Mouse (Mus musculus) hindbrain, postnatal 0 days (tissue): ENCODE measurements at regions not wholly inside any gene's neighbourhood (a gene's known extent, or its start where the extent isn't known, plus 50 kb on each side); places are given as distances from the start of the nearest gene placed in this dataset.

ENCODE experiments used
- ATAC-seq: fragments of 200-750 bp; cut with Nextera tagmentation; 2 replicates; pipeline ENCODE4 v1.8.0; 2017; ENCODE audit warnings: mild to moderate bottlenecking, moderate TSS enrichment, moderate library complexity
- DNase-seq: peaks from one replicate; pipeline ENCODE4 v3.0.0-alpha.2; 2015; ENCODE audit warnings: low spot score
- H3K27ac ChIP-seq: fragments of 300-500 bp; sonication (generic); 2 replicates; pipeline ENCODE4 v1.5.1; 2014; ENCODE audit warnings: mild to moderate bottlenecking
- H3K27me3 ChIP-seq: fragments of 300-500 bp; sonication (generic); 2 replicates; pipeline ENCODE4 v1.6.1; 2014; ENCODE audit warnings: low read length, mixed read lengths; ENCODE audit not compliant: insufficient read depth
- H3K36me3 ChIP-seq: fragments of 300-500 bp; sonication (generic); 2 replicates; pipeline ENCODE4 v1.6.1; 2014; ENCODE audit warnings: low read length, mixed read lengths; ENCODE audit not compliant: insufficient read depth
- H3K4me1 ChIP-seq: fragments of 300-500 bp; sonication (generic); 2 replicates; pipeline ENCODE4 v1.6.1; 2014; ENCODE audit warnings: antibody characterized with exemption, low read length, mixed read lengths; ENCODE audit not compliant: insufficient read depth
- H3K4me2 ChIP-seq: fragments of 300-500 bp; sonication (generic); 2 replicates; pipeline ENCODE4 v1.6.1; 2014; ENCODE audit warnings: low read depth, mild to moderate bottlenecking, low read length, moderate library complexity, mixed read lengths
- H3K4me3 ChIP-seq: fragments of 300-500 bp; sonication (generic); 2 replicates; pipeline ENCODE4 v1.5.1; 2014; ENCODE audit warnings: low read length
- H3K9ac ChIP-seq: fragments of 300-500 bp; sonication (generic); replicated peaks from 2 replicates; pipeline ENCODE4 v1.6.1; 2014; ENCODE audit warnings: mild to moderate bottlenecking, low read length, moderate library complexity, mixed read lengths
- H3K9me3 ChIP-seq: fragments of 300-500 bp; sonication (generic); 2 replicates; pipeline ENCODE4 v1.6.1; 2016; ENCODE audit warnings: low read length, mixed read lengths
- CTCF ChIP-seq: IDR thresholded peaks from 2 replicates; pipeline ENCODE4 v1.5.1; 2016; ENCODE audit warnings: antibody characterized with exemption, control low read depth, low read depth
- WGBS: fragments of 180-500 bp; shearing (Covaris S2); extraction: QIAGEN DNeasy Blood & Tissue Kit; methylation state at CpG from one replicate; pipeline ENCODE4 v1.1.7; 2014; 5-methylcytosine and 5-hydroxymethylcytosine counted together

- WGBS: 73% methylated on average over 5 of the region's 5 CpGs
- Histone ChIP-seq H3K4me3 (no peak overlapping the region), H3K36me3 (no peaks in the 10 kb centered on the region), H3K9ac (no peak overlapping the region), H3K4me2 (no peak overlapping the region), H3K4me1 (no peaks in the 10 kb centered on the region), H3K9me3 (no peaks in the 10 kb centered on the region), H3K27me3 (no peaks in the 10 kb centered on the region), H3K27ac (no peak overlapping the region)
- ATAC-seq: no peak
- no peak for DNase-seq
- TF ChIP-seq CTCF: no peak
Observed at GRCm38 (mm10) chr11:85966207-85966606, 80.0 kb downstream of the Tbx4 start.

- TF ChIP-seq CTCF: no peak
- DNase-seq: no peak
- ATAC-seq: no peak
- Histone ChIP-seq H3K9ac (no peak overlapping the region), H3K9me3 (no peaks in the 10 kb centered on the region), H3K4me2 (no peak overlapping the region), H3K4me1 (no peaks in the 10 kb centered on the region), H3K27ac (no peak overlapping the region), H3K4me3 (no peak overlapping the region), H3K27me3 (no peaks in the 10 kb centered on the region), H3K36me3 (no peaks in the 10 kb centered on the region)
- 69% methylated on average over 2 of the region's 2 CpGs for WGBS
Observed at GRCm38 (mm10) chr11:85970287-85970686, 84.1 kb downstream of the Tbx4 start.

DNA sequence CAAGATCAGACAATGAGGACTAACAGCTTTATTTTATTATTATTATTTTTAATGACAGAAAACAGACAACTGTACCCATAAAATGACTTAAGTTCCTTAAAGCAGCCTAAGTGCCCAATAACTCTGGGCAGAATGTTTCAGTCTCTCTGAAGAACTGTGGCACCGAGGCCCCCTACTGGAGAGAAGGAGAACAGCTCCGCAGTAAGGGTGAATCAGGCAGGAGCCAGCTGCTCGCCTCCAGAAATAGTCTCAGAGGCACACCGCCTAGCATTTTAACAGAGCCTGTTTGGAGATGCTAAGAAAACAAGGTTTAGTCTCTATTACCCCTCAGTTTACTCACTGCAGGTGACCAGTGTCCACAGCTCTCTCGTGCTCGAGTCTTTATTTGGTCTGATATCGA is 86.2 kb downstream of the Tbx4 start:
- ATAC-seq: no peak
- DNase-seq: peak; percentile 83
- Histone ChIP-seq H3K27me3 (no peaks in the 10 kb centered on the region), H3K4me2 (no peak overlapping the region), H3K9ac (no peak overlapping the region), H3K4me1 (no peaks in the 10 kb centered on the region), H3K9me3 (no peaks in the 10 kb centered on the region), H3K27ac (no peak overlapping the region), H3K36me3 (no peaks in the 10 kb centered on the region), H3K4me3 (no peak overlapping the region)
- peak; percentile 93 for TF ChIP-seq CTCF
- 26% methylated on average over 7 of the region's 7 CpGs for WGBS

DNA sequence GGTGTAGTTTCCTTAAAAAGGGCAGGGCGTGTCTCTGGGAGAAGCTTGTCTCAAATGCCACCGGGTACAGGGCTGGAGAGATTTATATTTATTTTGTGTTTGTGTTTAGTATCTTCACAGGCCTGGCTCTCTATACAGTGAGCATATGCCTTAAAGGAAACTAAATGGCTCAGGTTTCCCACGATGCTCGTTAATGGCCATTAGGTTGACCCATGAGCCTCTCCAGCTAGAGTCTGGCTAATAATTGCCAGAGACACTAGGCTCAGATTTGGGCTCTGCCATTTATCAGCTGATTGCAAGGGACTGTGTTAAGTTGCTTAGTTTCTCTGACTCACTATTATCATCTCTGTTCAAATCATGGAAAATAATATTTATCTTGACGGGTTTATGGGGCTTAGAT is 87.5 kb downstream of the Tbx4 start:
- no peak overlapping the region for H3K4me2 ChIP-seq
- no peak for TF ChIP-seq CTCF
- ATAC-seq (no peak), DNase-seq (no peak)
- no peak overlapping the region for H3K27ac ChIP-seq
- H3K27me3 ChIP-seq: no peaks in the 10 kb centered on the region
- H3K4me1 ChIP-seq: no peaks in the 10 kb centered on the region
- no peaks in the 10 kb centered on the region for H3K36me3 ChIP-seq
- H3K9ac ChIP-seq: no peak overlapping the region
- WGBS: 77% methylated on average over 5 of the region's 5 CpGs
- no peak overlapping the region for H3K4me3 ChIP-seq
- H3K9me3 ChIP-seq: no peaks in the 10 kb centered on the region

- Histone ChIP-seq H3K27me3 (no peaks in the 10 kb centered on the region), H3K4me3 (no peak overlapping the region), H3K27ac (no peak overlapping the region), H3K9ac (no peak overlapping the region), H3K4me2 (no peak overlapping the region), H3K9me3 (no peaks in the 10 kb centered on the region), H3K4me1 (no peaks in the 10 kb centered on the region), H3K36me3 (no peaks in the 10 kb centered on the region)
- WGBS: 79% methylated on average over 18 of the region's 18 CpGs
- DNase-seq (no peak), ATAC-seq (no peak)
- no peak for TF ChIP-seq CTCF
Observed at GRCm38 (mm10) chr11:85976693-85977434, 90.6 kb downstream of the Tbx4 start.

DNA sequence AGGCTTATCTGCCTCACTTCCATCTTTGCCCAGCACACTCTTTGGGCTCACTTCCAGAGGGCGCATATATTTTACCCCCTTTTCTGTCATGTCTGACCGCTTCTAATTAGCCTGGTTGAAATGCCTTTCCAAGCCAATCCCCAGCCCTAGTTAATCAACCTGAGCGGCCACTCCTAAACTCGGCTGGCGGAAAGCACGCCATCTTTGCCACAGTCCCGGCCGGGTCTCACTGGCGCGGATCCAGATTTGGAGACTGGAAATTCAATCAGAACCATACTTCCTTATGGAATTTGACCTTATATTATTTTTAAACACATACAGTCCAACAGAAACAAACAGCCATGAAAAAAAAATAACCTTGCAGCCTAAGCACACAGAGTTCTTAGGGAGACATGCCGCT is 94.2 kb downstream of the Tbx4 start:
- TF ChIP-seq CTCF: no peak

DNA sequence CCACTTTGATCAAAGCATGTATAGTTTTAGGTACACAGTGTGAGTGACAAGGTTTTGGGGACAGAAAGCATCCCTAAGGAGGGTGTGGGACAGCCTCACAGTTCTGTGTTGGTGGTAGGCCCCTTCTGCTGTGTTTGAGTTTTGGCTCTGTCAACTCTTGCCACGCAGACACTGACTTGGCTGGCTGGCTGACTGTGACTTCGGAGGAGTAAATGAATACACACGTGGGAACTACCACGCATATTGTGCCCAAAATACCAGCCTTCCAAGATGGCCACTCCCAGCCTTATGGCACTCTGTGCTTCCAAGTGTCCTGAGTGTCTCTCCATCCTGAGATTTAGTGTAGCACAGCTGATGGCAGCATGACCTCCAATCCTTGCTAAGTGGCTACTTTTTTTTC is 95.3 kb downstream of the Tbx4 start:
- no peak overlapping the region for H3K4me2 ChIP-seq
- no peak overlapping the region for H3K27ac ChIP-seq
- H3K27me3 ChIP-seq: no peaks in the 10 kb centered on the region
- WGBS: 76% methylated on average over 4 of the region's 4 CpGs
- no peak for ATAC-seq
- TF ChIP-seq CTCF: no peak
- no peak overlapping the region for H3K9ac ChIP-seq
- no peak for DNase-seq
- H3K36me3 ChIP-seq: no peaks in the 10 kb centered on the region
- H3K4me3 ChIP-seq: no peak overlapping the region
- H3K4me1 ChIP-seq: no peaks in the 10 kb centered on the region
- no peaks in the 10 kb centered on the region for H3K9me3 ChIP-seq

More for the DNA sequence above, 94.2 kb downstream of the Tbx4 start:
- Histone ChIP-seq H3K9me3 (no peaks in the 10 kb centered on the region), H3K4me2 (no peak overlapping the region), H3K9ac (no peak overlapping the region), H3K27me3 (no peaks in the 10 kb centered on the region), H3K27ac (no peak overlapping the region), H3K4me3 (no peak overlapping the region), H3K4me1 (no peaks in the 10 kb centered on the region), H3K36me3 (no peaks in the 10 kb centered on the region)
- DNase-seq (no peak), ATAC-seq (no peak)
- WGBS: 76% methylated on average over 11 of the region's 11 CpGs
